Mouse (Mus musculus): ENCODE results near the gene Hook2.

- no peak for TF ChIP-seq CTCF (IDR thresholded peaks at IDR 0.05; ENCODE audit: low read depth)
- TF ChIP-seq EP300 (IDR thresholded peaks at IDR 0.05; ENCODE audit: low read depth): no peak
Measured at GRCm38 (mm10) chr8:85037681-85038531, 47.5 kb downstream of the Hook2 start.

Data from heart, postnatal 0 days (tissue).